Mouse (Mus musculus): ENCODE results near the gene Cdk5.

The Cdk5 gene

GRCm38 (mm10) chr5:24427981-24428402 lies 4.7 kb upstream of the Cdk5 start:
- DNase-seq (ENCODE audit: low spot score in 2 of 2), result no peak

GRCm38 (mm10) chr5:24427285-24427633 lies 3.9 kb upstream of the Cdk5 start:
- DNase-seq (ENCODE audit: low spot score in 2 of 2), result no peak

GRCm38 (mm10) chr5:24426556-24427284 lies 3.4 kb upstream of the Cdk5 start:
- DNase-seq (ENCODE audit: low spot score in 2 of 2), result no peak

- no peak for DNase-seq (ENCODE audit: low spot score in 2 of 2)
These were observed 2.7 kb upstream of the Cdk5 start for GRCm38 (mm10) chr5:24426037-24426432.

- peak; percentile 70 to 73 for DNase-seq (ENCODE audit: low spot score in 2 of 2)
These were observed 2.2 kb upstream of the Cdk5 start for GRCm38 (mm10) chr5:24425421-24426036.

- DNase-seq (ENCODE audit: low spot score in 2 of 2), result peak; percentile 63 to 89
These were observed 1.6 kb upstream of the Cdk5 start for GRCm38 (mm10) chr5:24424861-24425411.

- DNase-seq (ENCODE audit: low spot score in 2 of 2), result peak; percentile 58 to 68
These were observed 863 bp upstream of the Cdk5 start for GRCm38 (mm10) chr5:24424004-24424781.

GRCm38 (mm10) chr5:24420381-24420780 lies 2.9 kb downstream of the Cdk5 start:
- no peak for DNase-seq (ENCODE audit: low spot score in 2 of 2)

GRCm38 (mm10) chr5:24417587-24417986 lies 5.7 kb downstream of the Cdk5 start:
- no peak for DNase-seq (ENCODE audit: low spot score in 2 of 2)

GRCm38 (mm10) chr5:24416222-24416736 lies 7.1 kb downstream of the Cdk5 start:
- peak; percentile 29 to 73 for DNase-seq (ENCODE audit: low spot score in 2 of 2)

GRCm38 (mm10) chr5:24413938-24414337 lies 9.4 kb downstream of the Cdk5 start:
- DNase-seq (ENCODE audit: low spot score in 2 of 2), result no peak

- DNase-seq (ENCODE audit: low spot score in 2 of 2), result no peak
These were observed 10.2 kb downstream of the Cdk5 start, which contains the start of gene Asic3 for GRCm38 (mm10) chr5:24413042-24413693. TSS of gene Asic3 (plus strand) at chr5:24413392.

- DNase-seq (ENCODE audit: low spot score in 2 of 2), result no peak
These were observed 11.3 kb downstream of the Cdk5 start for GRCm38 (mm10) chr5:24412063-24412462.

- no peak for DNase-seq (ENCODE audit: low spot score in 2 of 2)
These were observed 13.9 kb downstream of the Cdk5 start for GRCm38 (mm10) chr5:24409466-24409865.

- no peak for DNase-seq (ENCODE audit: low spot score in 2 of 2)
These were observed 14.7 kb downstream of the Cdk5 start for GRCm38 (mm10) chr5:24408651-24409050.

- DNase-seq (ENCODE audit: low spot score in 2 of 2), result no peak
These were observed 17.9 kb downstream of the Cdk5 start for GRCm38 (mm10) chr5:24405389-24405876.

GRCm38 (mm10) chr5:24404594-24405360 lies 18.6 kb downstream of the Cdk5 start:
- no peak for DNase-seq (ENCODE audit: low spot score in 2 of 2)

- DNase-seq (ENCODE audit: low spot score in 2 of 2), result no peak
These were observed 21.4 kb downstream of the Cdk5 start for GRCm38 (mm10) chr5:24401969-24402368.

- no peak for DNase-seq (ENCODE audit: low spot score in 2 of 2)
These were observed 22.3 kb downstream of the Cdk5 start for GRCm38 (mm10) chr5:24400911-24401605.

GRCm38 (mm10) chr5:24400362-24400761 lies 23.0 kb downstream of the Cdk5 start:
- no peak for DNase-seq (ENCODE audit: low spot score in 2 of 2)

Data from spleen, postnatal 10 days (tissue).